Mouse (Mus musculus) left cerebral cortex, adult 18-20 months (tissue): ENCODE data around the gene Pigt. TPM values are rescaled to one million over a fixed set of nuclear protein-coding genes. Genes with fewer than 3 reads are reported as not detected.

Experiments used
- total RNA-seq, 2 experiments: library from RNA; stranded (reverse); gene quantifications; 2 replicates each; pipeline ENCODE4 v1.2.3; 2021

Gene Pigt
- total RNA-seq, 2 experiments from 2014 or later, result 83.0 to 89.2 TPM

Other genes with a start within 250 kb of the Pigt start
- not detected for gene Svs3b, start 240.9 kb upstream of the Pigt start, total RNA-seq
- not detected for gene Svs4, start 219.1 kb upstream of the Pigt start, total RNA-seq
- gene Svs3a, start 208.3 kb upstream of the Pigt start, total RNA-seq, result not detected
- gene Svs6, start 180.8 kb upstream of the Pigt start, total RNA-seq, result not detected
- gene Svs5, start 164.8 kb upstream of the Pigt start, total RNA-seq, result not detected
- under 1 TPM in 1 of 2 experiments, not detected in 1; 0.82 TPM for gene Slpi, start 108.4 kb upstream of the Pigt start, total RNA-seq
- under 1 TPM; 0.33 to 0.56 TPM for gene Rbpjl, start 94.4 kb upstream of the Pigt start, total RNA-seq
- gene Matn4, start 92.4 kb upstream of the Pigt start, total RNA-seq, result 1 to 10 TPM; 8.4 to 8.5 TPM
- 10 to 100 TPM; 72.7 to 80.1 TPM for gene Sdc4, start 53.6 kb upstream of the Pigt start, total RNA-seq
- gene Sys1, start 40.6 kb upstream of the Pigt start, total RNA-seq, result 10 to 100 TPM; 43.5 to 44.6 TPM
- gene Gm20458, start 36.6 kb upstream of the Pigt start, total RNA-seq, result 1 to 10 TPM; 2.0 to 6.4 TPM
- not detected for gene Trp53tg5, start 23.8 kb upstream of the Pigt start, total RNA-seq
- 100 to 1,000 TPM; 108 to 126 TPM for gene Dbndd2, start 11.4 kb upstream of the Pigt start, total RNA-seq
- under 1 TPM in 1 of 2 experiments, not detected in 1; 0.59 TPM for gene Wfdc2, start 64.9 kb downstream of the Pigt start, total RNA-seq
- not detected for gene Spint3, start 75.9 kb downstream of the Pigt start, total RNA-seq
- not detected for gene Wfdc6a, start 87.9 kb downstream of the Pigt start, total RNA-seq
- gene Eppin, start 96.1 kb downstream of the Pigt start, total RNA-seq, result not detected
- not detected for gene Wfdc6b, start 116.0 kb downstream of the Pigt start, total RNA-seq
- not detected for gene Wfdc8, start 116.1 kb downstream of the Pigt start, total RNA-seq
- gene Wfdc16, start 141.3 kb downstream of the Pigt start, total RNA-seq, result not detected
- gene Wfdc10, start 158.5 kb downstream of the Pigt start, total RNA-seq, result not detected
- gene Wfdc9, start 159.1 kb downstream of the Pigt start, total RNA-seq, result not detected
- gene Wfdc11, start 176.6 kb downstream of the Pigt start, total RNA-seq, result not detected
- not detected for gene Wfdc13, start 187.6 kb downstream of the Pigt start, total RNA-seq
- gene Spint4, start 201.0 kb downstream of the Pigt start, total RNA-seq, result not detected
- gene Spint5, start 217.8 kb downstream of the Pigt start, total RNA-seq, result not detected
- gene Wfdc3, start 248.4 kb downstream of the Pigt start, total RNA-seq, result 1 to 10 TPM; 1.3 to 1.5 TPM
- gene Dnttip1, start 248.5 kb downstream of the Pigt start, total RNA-seq, result 10 to 100 TPM; 34.5 to 37.5 TPM